In genomic region chr2:8094157-8094556, GRCm38 (mm10) we compare ENCODE assay signal across 23 mouse cellular contexts.
DNase-seq lines count a peak whose midpoint lies in the region; ATAC-seq lines count a peak whose summit lies in the region.
"Had no signal": no experiment of that assay in that cellular context is flagged by ENCODE, and none has a peak within 500 bp of the region (broad histone marks: within the 10 kb centered on the region; RNA-seq: fewer than 3 reads in every experiment).

No protein-coding gene starts in this region.

- H3K36me3 ChIP-seq in forebrain, embryonic 13.5 days (ENCODE audit: poor library complexity, severe bottlenecking): no peaks in the 10 kb centered on the region
- H3K36me3 ChIP-seq in forebrain, embryonic 12.5 days (replicated peaks): no peaks in the 10 kb centered on the region
- H3K36me3 ChIP-seq in forebrain, embryonic 16.5 days (ENCODE audit: control insufficient read depth, insufficient read depth): no peaks in the 10 kb centered on the region
- H3K36me3 ChIP-seq: embryonic facial prominence, embryonic 13.5 days; heart, embryonic 15.5 days; midbrain, embryonic 12.5 days had no signal

- no peaks in the 10 kb centered on the region for H3K4me1 ChIP-seq in forebrain, embryonic 13.5 days
- H3K4me1 ChIP-seq in forebrain, embryonic 12.5 days: no peaks in the 10 kb centered on the region
- no peaks in the 10 kb centered on the region for H3K4me1 ChIP-seq in forebrain, embryonic 16.5 days (replicated peaks; ENCODE audit: control insufficient read depth, insufficient read depth, low read length)
- H3K4me1 ChIP-seq: embryonic facial prominence, embryonic 13.5 days; heart, embryonic 15.5 days; midbrain, embryonic 12.5 days had no signal

- DNase-seq in left cerebral cortex, postnatal 4 days: peak; percentile 79
- no peak for DNase-seq in left cerebral cortex, adult 8-10 months (ENCODE audit: low spot score in 2 of 2)
- DNase-seq in cerebellum, adult 8-10 months: peak; percentile 54
- DNase-seq in ovary, postnatal 36 days (ENCODE audit: low spot score): no peak
- no peak for DNase-seq in ovary, adult 18-20 months (ENCODE audit: low spot score)
- DNase-seq: adrenal gland, postnatal 14 days; gastrocnemius, postnatal 36 days; kidney, adult 11 months; kidney, postnatal 14 days; liver; right cerebral cortex, postnatal 14 days; thymus, adult 18-20 months; thymus, postnatal 4 days had no signal

- H3K9ac ChIP-seq in forebrain, embryonic 13.5 days: no peak overlapping the region
- no peak overlapping the region for H3K9ac ChIP-seq in forebrain, embryonic 12.5 days
- H3K9ac ChIP-seq in forebrain, embryonic 16.5 days (replicated peaks; ENCODE audit: low read depth, low read length): no peak overlapping the region
- H3K9ac ChIP-seq: embryonic facial prominence, embryonic 13.5 days; heart, embryonic 15.5 days; midbrain, embryonic 12.5 days had no signal

- no peaks in the 10 kb centered on the region for H3K27me3 ChIP-seq in forebrain, embryonic 13.5 days
- H3K27me3 ChIP-seq in forebrain, embryonic 12.5 days: no peaks in the 10 kb centered on the region
- H3K27me3 ChIP-seq in forebrain, embryonic 16.5 days (replicated peaks; ENCODE audit: control insufficient read depth, insufficient read depth, low read length): no peaks in the 10 kb centered on the region
- H3K27me3 ChIP-seq: embryonic facial prominence, embryonic 13.5 days; heart, embryonic 15.5 days; midbrain, embryonic 12.5 days had no signal

- no peak overlapping the region for H3K27ac ChIP-seq in forebrain, embryonic 13.5 days
- H3K27ac ChIP-seq in forebrain, embryonic 12.5 days: no peak overlapping the region
- H3K27ac ChIP-seq in forebrain, embryonic 16.5 days (ENCODE audit: low read length): no peak overlapping the region
- H3K27ac ChIP-seq: embryonic facial prominence, embryonic 13.5 days; heart, embryonic 15.5 days; layer of hippocampus, adult 2 months; midbrain, embryonic 12.5 days had no signal

- no peak overlapping the region for H3K4me3 ChIP-seq in forebrain, embryonic 13.5 days
- no peak overlapping the region for H3K4me3 ChIP-seq in forebrain, embryonic 12.5 days (replicated peaks)
- H3K4me3 ChIP-seq in forebrain, embryonic 16.5 days (replicated peaks; ENCODE audit: low read length): no peak overlapping the region
- H3K4me3 ChIP-seq: embryonic facial prominence, embryonic 13.5 days; heart, embryonic 15.5 days; layer of hippocampus, adult 2 months; midbrain, embryonic 12.5 days; myocyte had no signal

- no peak overlapping the region for H3K4me2 ChIP-seq in forebrain, embryonic 13.5 days
- no peak overlapping the region for H3K4me2 ChIP-seq in forebrain, embryonic 12.5 days
- H3K4me2 ChIP-seq in forebrain, embryonic 16.5 days (ENCODE audit: low read length): no peak overlapping the region
- H3K4me2 ChIP-seq: embryonic facial prominence, embryonic 13.5 days; heart, embryonic 15.5 days; midbrain, embryonic 12.5 days had no signal

- WGBS in forebrain, embryonic 13.5 days: 64% methylated on average over 2 of the region's 2 CpGs
- WGBS in forebrain, embryonic 12.5 days: 72% methylated on average over 2 of the region's 2 CpGs
- 34% methylated on average over 2 of the region's 2 CpGs for WGBS in forebrain, embryonic 16.5 days

- peak; percentile 90 for ATAC-seq in forebrain, embryonic 13.5 days
- ATAC-seq in forebrain, embryonic 12.5 days (ENCODE audit: low FRiP score): no peak
- ATAC-seq in forebrain, embryonic 16.5 days: peak; percentile 90
- ATAC-seq: lung, postnatal 0 days; Patski had no signal

- no peaks in the 10 kb centered on the region for H3K9me3 ChIP-seq in forebrain, embryonic 13.5 days (replicated peaks)
- H3K9me3 ChIP-seq in forebrain, embryonic 12.5 days: no peaks in the 10 kb centered on the region
- no peaks in the 10 kb centered on the region for H3K9me3 ChIP-seq in forebrain, embryonic 16.5 days (ENCODE audit: control insufficient read depth, low read length)
- H3K9me3 ChIP-seq: embryonic facial prominence, embryonic 13.5 days; heart, embryonic 15.5 days; midbrain, embryonic 12.5 days had no signal

- intact Hi-C loops in left cerebral cortex, postnatal 4 days (cut with DNase I): no loop called here

Comparison
In these comparisons a context has a peak if more than half of its experiments do, and no peak if none do; other contexts are left out.
1. DNase-seq: peak in left cerebral cortex, postnatal 4 days (single experiment) and cerebellum, adult 8-10 months (single experiment); none in left cerebral cortex, adult 8-10 months (0 of 2), ovary, postnatal 36 days (single experiment) and ovary, adult 18-20 months (single experiment).